Mouse (Mus musculus): ENCODE data around the gene Xrcc1. TPM values are rescaled to one million over a fixed set of nuclear protein-coding genes. Genes with fewer than 3 reads are reported as not detected.
A peak's percentile ranks its signal among the peaks of the same experiment; 100 is the strongest.

Gene Xrcc1
- polyA plus RNA-seq, 1 experiment from 2014 or later = 60.2 TPM

DNA sequence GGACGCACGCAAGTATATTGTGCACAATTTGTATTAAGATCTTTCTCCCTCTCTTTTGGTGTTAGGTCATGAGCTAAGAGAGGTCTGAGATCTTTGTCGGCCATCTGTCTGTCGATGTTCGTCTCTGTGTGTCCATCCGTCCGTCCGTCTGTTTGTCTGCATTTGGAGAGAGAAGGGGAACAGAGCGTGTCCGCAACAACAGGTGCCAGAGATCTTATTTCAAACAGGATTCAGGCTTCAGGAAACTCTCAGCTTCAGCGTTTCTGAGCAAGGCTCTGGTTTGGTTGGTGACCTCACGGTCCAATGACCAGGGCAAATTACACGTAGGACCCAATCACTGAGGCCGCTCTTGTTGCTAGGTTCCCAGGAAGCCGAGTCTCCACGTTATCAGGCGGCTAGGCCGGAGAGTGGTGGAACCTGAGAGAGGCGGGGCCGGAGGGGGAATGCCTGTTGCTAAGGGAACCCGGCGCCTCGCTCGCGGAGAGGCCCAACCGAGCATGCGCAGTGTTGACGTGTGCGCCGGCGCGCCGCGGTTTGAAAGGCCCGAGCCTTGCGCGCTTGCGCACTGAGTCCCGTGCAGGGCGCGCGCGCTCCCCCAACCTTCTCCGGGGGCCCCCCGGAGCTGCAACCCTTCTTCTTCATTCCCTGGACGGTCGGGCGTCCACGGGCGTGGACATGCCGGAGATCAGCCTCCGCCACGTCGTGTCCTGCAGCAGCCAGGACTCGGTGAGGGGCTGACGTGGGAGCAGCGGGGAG is 723 bp downstream of the Xrcc1 start:
- peaks cover 17% of the 10 kb centered on the region for H3K4me1 ChIP-seq
- ATAC-seq (ENCODE audit: low FRiP score) = peak; percentile 97
- H3K36me3 ChIP-seq = peaks cover 18% of the 10 kb centered on the region
- H3K4me3 ChIP-seq (replicated peaks) = peak overlapping the region; percentile 85
- H3K27ac ChIP-seq (replicated peaks) = peak overlapping the region; percentile 78
- H3K9me3 ChIP-seq (replicated peaks) = no peaks in the 10 kb centered on the region
- WGBS = under 1% methylated on average over 57 of the region's 57 CpGs
- peak overlapping the region; percentile 79 for H3K9ac ChIP-seq (replicated peaks)
- H3K4me2 ChIP-seq = peak overlapping the region; percentile 77
- no peaks in the 10 kb centered on the region for H3K27me3 ChIP-seq (replicated peaks)

DNA sequence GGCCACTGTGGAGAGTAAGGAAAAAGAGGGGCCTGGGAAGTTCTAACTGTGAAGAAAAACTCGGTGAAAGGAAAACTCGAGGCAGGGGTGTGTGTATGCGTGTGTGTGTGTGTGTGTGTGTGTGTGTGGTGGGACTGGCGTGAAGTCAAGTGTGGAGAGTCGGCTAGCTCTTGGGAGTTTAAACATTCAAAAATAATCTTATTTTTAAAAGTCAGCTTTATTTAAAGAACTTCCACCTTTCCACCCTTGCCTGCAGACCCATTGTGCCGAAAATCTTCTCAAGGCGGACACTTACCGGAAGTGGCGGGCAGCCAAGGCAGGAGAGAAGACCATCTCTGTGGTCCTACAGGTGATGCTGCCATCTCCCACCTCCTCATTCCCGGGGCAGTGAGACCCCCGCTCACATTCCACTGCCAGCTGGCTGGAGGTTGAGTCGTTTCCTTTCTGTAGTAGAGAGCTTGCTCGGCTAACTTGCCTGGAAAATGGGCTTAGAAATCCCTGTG is 1.5 kb downstream of the Xrcc1 start:
- peaks cover 25% of the 10 kb centered on the region for H3K36me3 ChIP-seq
- H3K4me1 ChIP-seq = peaks cover 17% of the 10 kb centered on the region
- peak overlapping the region; percentile 77 for H3K4me2 ChIP-seq
- H3K4me3 ChIP-seq (replicated peaks) = peak overlapping the region; percentile 85
- no peaks in the 10 kb centered on the region for H3K9me3 ChIP-seq (replicated peaks)
- H3K27me3 ChIP-seq (replicated peaks) = no peaks in the 10 kb centered on the region
- H3K27ac ChIP-seq (replicated peaks) = peak overlapping the region; percentile 73; the same call in 1 of the 2 replicates
- ATAC-seq (ENCODE audit: low FRiP score) = peak; percentile 12; the same call in 1 of the 2 replicates
- 31% methylated on average over 13 of the region's 13 CpGs for WGBS
- peak overlapping the region; percentile 79 for H3K9ac ChIP-seq (replicated peaks)

DNA sequence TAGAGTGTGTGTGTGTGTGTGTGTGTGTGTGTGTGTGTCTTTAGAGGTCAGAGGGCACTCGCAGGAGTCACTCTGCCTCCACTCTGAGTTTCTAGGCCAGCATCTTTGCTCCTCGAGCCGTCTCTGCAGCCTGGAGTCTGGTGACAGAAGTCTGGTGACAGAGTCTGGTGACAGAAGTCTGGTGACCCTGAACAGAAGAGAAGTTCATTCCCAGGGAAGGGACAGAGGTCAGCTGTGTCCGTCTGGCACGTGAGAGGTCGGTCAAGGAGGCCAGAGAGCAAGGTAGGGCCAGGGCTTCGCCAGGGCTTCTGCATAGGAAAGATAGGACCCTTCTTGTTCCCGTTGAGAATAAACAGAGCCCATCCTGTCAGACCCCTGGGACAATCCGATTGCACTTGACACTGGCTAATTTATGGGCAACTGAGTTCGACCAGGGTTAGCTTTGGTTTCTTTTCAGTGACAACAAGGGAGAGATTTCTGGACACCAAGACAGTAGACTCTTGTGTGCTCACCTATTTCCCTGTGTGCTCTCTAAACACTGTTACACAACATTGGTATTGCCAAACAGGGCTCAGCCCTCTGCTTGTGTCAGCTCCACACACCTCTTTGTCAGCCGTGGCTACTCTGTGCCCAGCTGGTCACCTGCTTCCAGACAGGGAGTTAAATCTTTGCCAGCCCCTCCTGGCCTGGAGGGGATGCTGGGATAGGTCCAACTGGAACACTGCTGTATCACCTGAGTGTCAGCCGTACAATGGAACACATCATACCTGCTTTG is 6.1 kb downstream of the Xrcc1 start:
- Histone ChIP-seq H3K4me3 (replicated peaks) (no peak overlapping the region), H3K4me2 (no peak overlapping the region), H3K36me3 (peaks cover 40% of the 10 kb centered on the region), H3K9me3 (replicated peaks) (no peaks in the 10 kb centered on the region), H3K9ac (replicated peaks) (no peak overlapping the region), H3K4me1 (peaks cover 11% of the 10 kb centered on the region), H3K27me3 (replicated peaks) (no peaks in the 10 kb centered on the region), H3K27ac (replicated peaks) (no peak overlapping the region)
- 85% methylated on average over 12 of the region's 12 CpGs for WGBS
- no peak for ATAC-seq (ENCODE audit: low FRiP score)

DNA sequence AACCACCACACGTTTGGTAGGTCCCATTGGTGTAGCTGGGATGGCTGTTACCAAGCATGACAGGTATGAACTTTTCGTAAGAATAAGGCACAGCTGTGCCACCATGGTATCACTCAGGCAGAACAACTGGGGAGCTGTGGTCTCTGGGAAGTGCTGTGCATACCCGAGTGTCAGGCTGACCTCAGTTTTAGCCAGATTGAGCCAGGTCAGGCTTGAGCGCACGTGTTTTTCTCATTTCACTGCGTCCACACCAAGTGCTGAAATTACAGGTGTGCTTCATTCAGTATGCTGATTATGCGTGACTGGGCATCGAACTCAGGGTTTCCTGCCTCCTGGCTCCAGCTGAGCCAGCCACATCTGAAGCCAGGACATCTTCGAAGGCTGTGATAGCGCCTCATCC is 9.7 kb downstream of the Xrcc1 start:
- 95% methylated on average over 10 of the region's 10 CpGs for whole genome bisulfite sequencing
- Histone ChIP-seq H3K9me3 (replicated peaks) (no peaks in the 10 kb centered on the region), H3K4me1 (no peaks in the 10 kb centered on the region), H3K27me3 (replicated peaks) (no peaks in the 10 kb centered on the region), H3K4me3 (replicated peaks) (no peak overlapping the region), H3K36me3 (peaks cover 36% of the 10 kb centered on the region), H3K9ac (replicated peaks) (no peak overlapping the region), H3K4me2 (no peak overlapping the region), H3K27ac (replicated peaks) (no peak overlapping the region)
- ATAC-seq (ENCODE audit: low FRiP score) = no peak

DNA sequence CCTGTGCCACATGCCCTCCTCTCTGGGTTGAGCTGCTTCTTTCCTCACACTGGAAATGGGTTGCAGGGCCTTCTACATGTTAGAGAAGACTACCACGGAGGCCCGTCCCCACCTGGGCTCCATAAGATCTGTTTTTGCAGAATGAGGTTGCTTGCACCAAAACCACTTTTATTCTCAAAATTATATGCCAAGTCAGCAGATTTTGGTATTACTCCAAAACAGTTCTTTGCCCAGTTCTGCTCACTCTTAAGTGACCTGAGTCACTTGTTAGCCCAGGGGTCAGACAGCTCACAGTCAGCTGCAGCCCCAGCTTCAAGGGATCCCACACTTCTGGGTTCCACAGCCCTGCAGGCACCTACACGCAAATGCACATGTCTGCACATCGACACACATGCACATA is 15.4 kb downstream of the Xrcc1 start:
- Histone ChIP-seq H3K4me3 (replicated peaks) (no peak overlapping the region), H3K27ac (replicated peaks) (no peak overlapping the region), H3K36me3 (peaks cover 29% of the 10 kb centered on the region), H3K4me1 (no peaks in the 10 kb centered on the region), H3K27me3 (replicated peaks) (no peaks in the 10 kb centered on the region), H3K4me2 (no peak overlapping the region), H3K9me3 (replicated peaks) (no peaks in the 10 kb centered on the region), H3K9ac (replicated peaks) (no peak overlapping the region)
- 95% methylated on average over 4 of the region's 4 CpGs for WGBS
- ATAC-seq (ENCODE audit: low FRiP score) = no peak

DNA sequence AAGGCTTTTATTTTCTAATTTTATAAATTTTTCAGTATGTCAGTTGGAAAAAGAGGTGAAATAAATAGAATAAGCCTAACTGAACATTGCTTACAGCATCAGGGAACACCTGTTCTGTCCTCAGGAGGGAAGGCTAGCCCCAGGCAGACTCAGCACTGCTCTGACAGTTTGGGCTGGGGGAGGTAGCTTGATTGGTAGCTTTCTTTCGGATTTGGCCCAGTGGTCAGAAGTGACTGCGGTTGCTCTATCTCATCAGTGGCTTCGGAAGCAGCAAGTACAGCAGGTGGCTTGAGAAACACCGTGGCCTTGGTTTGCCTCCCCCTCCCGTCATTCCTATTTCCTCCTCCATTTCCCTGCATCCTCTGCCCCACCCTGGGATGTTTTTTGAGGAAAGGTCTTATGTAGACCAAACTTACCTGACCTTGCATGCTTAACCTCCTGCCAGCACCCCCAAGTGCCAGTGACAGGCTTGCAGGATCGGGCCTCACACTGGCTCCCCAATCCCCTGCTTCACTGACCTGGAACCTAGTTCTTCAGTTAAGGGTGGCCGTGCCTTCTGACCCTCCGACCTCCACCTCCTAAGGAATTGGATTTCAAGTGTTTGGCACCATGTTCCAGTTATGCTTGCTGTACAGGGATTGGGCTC is 17.2 kb downstream of the Xrcc1 start:
- ATAC-seq (ENCODE audit: low FRiP score) = no peak
- Histone ChIP-seq H3K4me2 (no peak overlapping the region), H3K4me1 (no peaks in the 10 kb centered on the region), H3K9ac (replicated peaks) (no peak overlapping the region), H3K4me3 (replicated peaks) (no peak overlapping the region), H3K27ac (replicated peaks) (no peak overlapping the region), H3K27me3 (replicated peaks) (no peaks in the 10 kb centered on the region), H3K36me3 (peaks cover 44% of the 10 kb centered on the region), H3K9me3 (replicated peaks) (no peaks in the 10 kb centered on the region)
- WGBS = 88% methylated on average over 8 of the region's 8 CpGs

DNA sequence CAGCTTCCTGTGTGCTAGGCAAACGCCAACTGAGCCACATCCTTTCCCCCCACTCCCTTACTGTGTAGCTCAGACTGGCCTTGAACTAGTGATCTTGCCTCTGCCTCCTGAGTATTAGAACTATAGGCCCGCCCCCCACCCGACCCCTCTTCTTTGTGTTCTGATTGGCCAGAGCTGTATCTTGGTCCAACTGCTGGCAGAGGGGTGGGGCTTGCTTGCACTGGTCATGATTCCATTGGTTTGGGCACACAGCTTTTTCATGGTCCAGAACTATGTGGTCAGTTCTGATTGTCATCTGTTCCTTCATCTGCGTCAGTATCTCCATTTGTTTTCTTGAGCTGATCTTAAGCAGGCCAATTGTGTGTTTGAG is 17.7 kb downstream of the Xrcc1 start:
- Histone ChIP-seq H3K9ac (replicated peaks) (no peak overlapping the region), H3K36me3 (peaks cover 49% of the 10 kb centered on the region)

DNA sequence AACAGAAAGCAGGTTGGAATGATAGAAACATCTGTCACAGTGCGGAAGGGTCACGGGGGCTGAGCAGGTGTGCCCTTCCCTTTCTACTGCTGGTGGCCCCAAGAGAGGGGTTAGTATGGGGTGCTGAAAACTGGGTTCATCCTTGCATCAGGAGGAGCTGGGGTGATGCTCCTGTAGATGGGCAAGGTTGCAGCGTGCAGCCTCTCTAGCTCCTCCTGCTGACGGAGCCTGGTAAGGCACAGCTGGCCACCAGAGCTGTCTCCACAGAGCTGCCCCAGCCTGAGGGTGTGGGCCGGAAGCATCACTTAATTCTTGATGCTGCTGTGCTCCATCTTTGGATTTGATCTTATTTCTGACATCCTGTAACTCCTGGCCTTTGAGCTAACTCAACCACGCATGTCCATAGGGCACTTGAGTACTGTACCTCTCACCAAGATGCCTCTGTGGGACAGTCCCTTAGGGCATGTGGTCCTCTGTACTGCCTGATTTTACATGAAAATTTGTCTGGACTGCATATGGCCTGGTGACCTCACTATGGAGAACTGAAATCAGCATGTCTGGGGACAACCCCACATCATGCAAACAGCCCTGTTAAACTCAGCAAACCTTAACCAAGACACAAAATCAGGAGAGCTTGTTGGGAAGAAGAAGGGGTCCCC is 18.6 kb downstream of the Xrcc1 start:
- H3K4me2 ChIP-seq = no peak overlapping the region
- no peaks in the 10 kb centered on the region for H3K9me3 ChIP-seq (replicated peaks)
- H3K4me1 ChIP-seq = no peaks in the 10 kb centered on the region
- peaks cover 49% of the 10 kb centered on the region for H3K36me3 ChIP-seq
- WGBS = 70% methylated on average over 6 of the region's 6 CpGs
- no peaks in the 10 kb centered on the region for H3K27me3 ChIP-seq (replicated peaks)
- no peak overlapping the region for H3K27ac ChIP-seq (replicated peaks)
- no peak overlapping the region for H3K9ac ChIP-seq (replicated peaks)
- ATAC-seq (ENCODE audit: low FRiP score) = no peak
- no peak overlapping the region for H3K4me3 ChIP-seq (replicated peaks)

More for the DNA sequence above, 17.7 kb downstream of the Xrcc1 start:
- Histone ChIP-seq H3K9me3 (replicated peaks) (no peaks in the 10 kb centered on the region), H3K27me3 (replicated peaks) (no peaks in the 10 kb centered on the region), H3K4me2 (no peak overlapping the region), H3K27ac (replicated peaks) (no peak overlapping the region), H3K4me3 (replicated peaks) (no peak overlapping the region), H3K4me1 (no peaks in the 10 kb centered on the region)
- no peak for ATAC-seq (ENCODE audit: low FRiP score)
- WGBS = 93% methylated on average over 4 of the region's 4 CpGs

DNA sequence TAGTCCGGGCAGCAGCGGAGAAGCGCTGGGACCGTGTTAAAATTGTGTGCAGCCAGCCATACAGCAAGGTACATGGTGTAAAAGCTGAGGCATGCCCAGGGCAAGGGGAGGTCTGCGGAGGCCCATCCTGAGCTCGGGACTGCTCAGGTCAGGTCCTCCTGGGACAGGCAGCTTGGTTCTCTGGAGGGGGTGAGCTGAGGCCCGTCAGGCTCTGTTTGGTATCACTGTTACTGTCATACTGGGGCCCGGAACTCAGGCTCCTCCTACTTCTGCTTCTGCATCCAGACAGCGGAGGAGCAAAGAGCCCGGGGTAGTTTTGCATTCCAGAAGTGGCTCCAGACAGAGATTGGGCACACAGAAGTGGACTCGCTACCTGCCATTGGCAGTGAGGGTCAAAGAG is 19.5 kb downstream of the Xrcc1 start:
- no peak for ATAC-seq (ENCODE audit: low FRiP score)
- H3K27me3 ChIP-seq (replicated peaks) = no peaks in the 10 kb centered on the region
- no peaks in the 10 kb centered on the region for H3K9me3 ChIP-seq (replicated peaks)
- 94% methylated on average over 11 of the region's 11 CpGs for WGBS
- H3K27ac ChIP-seq (replicated peaks) = no peak overlapping the region
- peaks cover 44% of the 10 kb centered on the region for H3K36me3 ChIP-seq
- no peak overlapping the region for H3K4me3 ChIP-seq (replicated peaks)
- H3K4me1 ChIP-seq = no peaks in the 10 kb centered on the region
- no peak overlapping the region for H3K9ac ChIP-seq (replicated peaks)
- H3K4me2 ChIP-seq = no peak overlapping the region

DNA sequence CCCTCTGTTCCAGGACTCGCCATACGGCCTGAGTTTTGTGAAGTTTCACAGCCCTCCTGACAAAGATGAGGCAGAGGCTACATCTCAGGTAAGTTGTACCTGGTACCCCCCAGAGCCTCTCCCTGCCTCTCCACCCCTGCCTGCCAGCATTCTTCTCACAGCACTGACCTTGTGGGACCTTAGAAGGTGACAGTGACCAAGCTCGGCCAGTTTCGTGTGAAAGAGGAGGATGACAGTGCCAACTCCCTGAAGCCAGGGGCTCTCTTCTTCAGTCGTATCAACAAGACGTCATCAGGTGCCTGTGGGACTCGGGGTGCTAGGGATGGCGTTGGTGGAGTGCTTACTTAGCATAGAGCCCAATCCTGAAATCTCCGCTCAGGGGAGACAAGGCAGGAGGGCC is 20.1 kb downstream of the Xrcc1 start:
- Histone ChIP-seq H3K4me1 (no peaks in the 10 kb centered on the region), H3K36me3 (peaks cover 40% of the 10 kb centered on the region), H3K27ac (replicated peaks) (no peak overlapping the region), H3K27me3 (replicated peaks) (no peaks in the 10 kb centered on the region), H3K9me3 (replicated peaks) (no peaks in the 10 kb centered on the region), H3K4me2 (no peak overlapping the region), H3K4me3 (replicated peaks) (no peak overlapping the region), H3K9ac (replicated peaks) (no peak overlapping the region)
- no peak for ATAC-seq (ENCODE audit: low FRiP score)
- WGBS = 96% methylated on average over 9 of the region's 9 CpGs

DNA sequence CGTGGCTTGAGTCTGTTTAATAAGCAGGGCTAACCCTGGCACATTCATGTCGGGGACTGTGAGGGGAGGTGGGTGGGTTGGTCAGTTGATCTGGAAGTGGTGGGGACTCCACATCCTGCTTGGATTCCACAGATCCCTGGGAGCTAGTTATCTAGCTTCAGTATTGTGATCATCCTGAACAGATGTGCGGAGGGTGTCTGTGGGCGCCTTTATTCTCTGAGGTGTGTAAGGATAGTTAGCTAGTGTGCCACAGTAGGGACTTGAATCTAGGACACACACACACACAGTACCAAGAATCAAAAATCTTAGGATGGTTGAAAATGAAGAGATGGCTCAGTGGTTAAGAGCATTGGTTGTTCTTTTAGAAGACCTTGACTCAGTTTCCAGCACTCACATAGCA is 22.4 kb downstream of the Xrcc1 start:
- H3K9ac ChIP-seq (replicated peaks) = no peak overlapping the region
- no peaks in the 10 kb centered on the region for H3K4me1 ChIP-seq
- WGBS = 91% methylated on average over 4 of the region's 4 CpGs
- H3K4me3 ChIP-seq (replicated peaks) = no peak overlapping the region
- no peak for ATAC-seq (ENCODE audit: low FRiP score)
- H3K4me2 ChIP-seq = no peak overlapping the region
- no peaks in the 10 kb centered on the region for H3K9me3 ChIP-seq (replicated peaks)
- no peaks in the 10 kb centered on the region for H3K27me3 ChIP-seq (replicated peaks)
- H3K27ac ChIP-seq (replicated peaks) = no peak overlapping the region
- H3K36me3 ChIP-seq = peaks cover 31% of the 10 kb centered on the region

Measured in neural tube, embryonic 15.5 days (tissue).